Mouse (Mus musculus) cerebellum, adult 18-20 months (tissue): ENCODE results near the gene Rdh8.

Experiments used
- DNase-seq, 2 experiments: peaks; one replicate each; pipeline ENCODE4 v3.0.0; 2021

The Rdh8 gene

DNA sequence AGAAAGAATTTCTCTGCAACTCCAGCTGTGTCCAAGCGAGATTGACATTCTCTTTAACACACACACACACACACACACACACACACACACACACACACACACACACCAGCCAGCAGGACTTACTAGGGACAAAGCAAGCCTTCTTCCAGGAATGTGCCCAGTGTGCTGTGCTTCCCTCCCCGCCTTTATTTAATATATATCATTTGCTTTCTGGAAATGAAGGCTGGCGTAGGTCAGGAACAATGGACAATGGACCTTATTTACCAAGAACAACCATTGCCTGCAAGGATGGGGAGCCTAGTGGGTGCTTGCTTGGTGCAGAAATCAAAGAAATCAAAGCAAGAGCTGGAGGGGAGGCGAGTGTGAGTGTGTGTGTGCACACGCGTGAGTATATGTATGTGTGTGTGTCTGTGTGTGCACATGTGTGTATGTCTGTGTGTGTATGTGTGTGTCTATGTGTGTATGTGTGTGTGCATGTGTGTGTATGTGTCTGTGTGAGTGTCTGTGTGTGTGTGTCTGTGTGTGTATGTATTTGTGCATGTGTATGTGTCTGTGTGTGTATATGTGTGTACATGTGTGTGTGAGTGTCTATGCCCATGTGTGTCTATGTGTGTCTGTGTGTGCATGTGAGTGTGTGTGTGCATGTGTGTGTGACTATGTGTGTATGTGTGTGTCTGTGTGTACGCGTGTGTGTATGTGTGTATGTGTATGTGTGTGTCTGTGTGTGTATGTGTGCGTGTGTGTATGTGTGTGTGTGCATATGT is 19.1 kb downstream of the Rdh8 start:
- no peak for DNase-seq

DNA sequence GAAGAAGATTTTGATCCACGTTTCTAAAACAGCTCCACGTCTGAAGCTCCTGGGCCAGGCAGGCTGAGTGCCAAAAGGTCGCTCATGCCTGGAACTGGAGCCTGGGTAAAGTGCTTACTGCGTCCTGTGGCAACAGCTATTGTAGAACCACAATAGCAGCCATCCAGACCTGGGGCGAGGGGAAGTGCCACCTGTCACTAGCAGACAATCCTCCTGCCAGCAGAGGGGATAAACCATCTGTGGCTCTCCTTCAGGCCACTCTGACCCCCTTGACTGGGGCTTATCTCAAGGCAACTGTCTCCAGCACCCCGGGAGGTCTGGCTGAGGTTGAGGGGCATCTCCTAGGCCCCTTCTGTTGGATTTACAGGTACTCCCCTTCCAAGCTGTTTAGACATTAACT is 20.6 kb downstream of the Rdh8 start:
- DNase-seq, result no peak

DNA sequence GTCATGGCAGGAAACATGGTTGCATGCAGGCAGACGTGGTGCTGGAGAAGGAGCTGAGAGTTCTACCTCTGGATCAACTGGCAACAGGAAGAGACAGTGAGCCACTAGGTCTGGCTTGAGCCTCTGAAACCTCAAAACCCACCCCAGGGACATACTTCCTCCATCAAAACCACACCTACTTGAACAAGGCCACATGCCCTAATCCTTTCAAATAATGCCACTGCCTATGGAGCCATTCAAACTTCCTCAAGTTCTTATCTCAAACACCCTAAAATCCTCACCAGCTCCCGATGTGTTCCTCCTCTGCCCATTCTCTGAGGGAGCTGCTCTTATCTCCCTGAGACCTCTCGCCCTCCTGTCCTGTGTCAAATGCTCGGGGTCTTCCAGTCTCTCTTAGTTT is 23.9 kb downstream of the Rdh8 start:
- DNase-seq, result no peak

DNA sequence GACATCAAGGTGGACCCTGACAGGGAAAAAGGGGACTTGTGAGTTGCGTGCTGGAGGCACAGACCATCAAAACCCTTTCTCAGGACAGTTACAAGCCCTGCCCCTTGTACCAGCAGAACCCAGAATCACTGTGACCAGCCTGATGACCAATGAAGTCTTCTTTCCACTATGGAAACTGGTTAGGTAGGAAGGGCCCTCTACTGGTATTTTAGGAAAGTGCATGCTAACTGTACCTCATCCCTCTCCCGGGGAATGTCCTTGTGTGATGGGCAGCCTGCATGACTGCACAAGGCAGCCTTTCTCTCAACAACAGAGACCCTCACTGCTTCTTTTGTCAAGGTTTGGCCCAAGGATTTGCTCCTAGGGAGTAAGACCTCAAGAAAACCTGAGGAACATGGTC is 24.4 kb downstream of the Rdh8 start:
- peak; percentile 10 to 17 for DNase-seq

DNA sequence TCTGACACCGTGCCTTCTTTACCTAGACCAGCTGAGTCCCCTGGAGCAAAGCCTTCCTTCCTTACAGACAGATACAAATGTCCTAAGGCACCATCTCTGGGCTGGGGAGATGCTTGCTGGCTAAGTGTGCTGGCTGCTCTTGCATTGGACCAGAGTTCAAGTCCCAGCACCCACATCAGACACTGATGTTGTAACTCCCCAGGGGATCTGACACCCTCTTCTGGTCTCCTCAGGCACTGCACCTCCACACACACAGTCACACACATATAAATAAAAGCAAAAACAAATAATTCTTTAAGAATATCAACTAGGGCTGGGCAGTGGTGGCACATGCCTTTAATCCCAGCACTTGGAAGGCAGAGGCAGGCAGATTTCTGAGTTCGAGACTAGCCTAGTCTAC is 31.9 kb downstream of the Rdh8 start:
- no peak for DNase-seq

DNA sequence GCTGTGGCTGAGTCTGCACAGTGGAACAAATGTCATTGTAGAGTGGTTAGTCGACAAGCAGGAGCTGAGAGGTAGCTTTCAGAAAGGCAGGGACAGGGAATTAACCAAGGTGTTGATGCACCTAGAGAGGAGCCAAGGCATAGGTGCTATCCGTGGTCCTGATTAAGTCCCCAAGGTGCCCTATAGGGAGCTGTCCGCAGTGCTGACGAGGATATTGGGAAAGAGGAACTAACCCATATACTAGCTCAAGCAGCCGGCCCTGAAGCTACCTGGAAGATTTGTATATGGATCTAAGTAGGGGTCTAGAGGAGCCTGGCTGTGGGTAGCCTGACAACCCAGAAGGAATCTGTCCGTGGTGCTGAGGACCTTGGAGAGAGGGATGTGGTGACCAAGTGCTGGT is 38.8 kb downstream of the Rdh8 start:
- DNase-seq, result no peak

DNA sequence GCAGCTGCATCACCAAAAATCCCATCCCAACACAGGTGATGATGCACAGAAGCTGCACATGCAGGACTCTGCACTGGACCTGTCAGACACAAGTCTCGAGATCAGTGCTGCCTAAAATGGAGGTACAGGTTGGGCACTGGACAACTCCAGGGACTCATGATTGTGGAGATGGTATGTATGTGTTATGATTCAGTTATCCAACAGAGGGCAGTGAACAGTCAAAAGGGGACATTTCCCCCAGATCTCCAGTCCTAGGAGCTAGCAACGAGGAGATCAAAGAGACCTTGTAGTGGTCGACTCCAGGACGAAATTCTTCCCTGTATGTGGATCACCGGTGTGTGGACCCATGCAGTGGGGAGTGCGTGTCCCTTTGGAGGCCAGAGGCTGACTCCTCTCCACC is 41.6 kb downstream of the Rdh8 start:
- DNase-seq, result no peak

DNA sequence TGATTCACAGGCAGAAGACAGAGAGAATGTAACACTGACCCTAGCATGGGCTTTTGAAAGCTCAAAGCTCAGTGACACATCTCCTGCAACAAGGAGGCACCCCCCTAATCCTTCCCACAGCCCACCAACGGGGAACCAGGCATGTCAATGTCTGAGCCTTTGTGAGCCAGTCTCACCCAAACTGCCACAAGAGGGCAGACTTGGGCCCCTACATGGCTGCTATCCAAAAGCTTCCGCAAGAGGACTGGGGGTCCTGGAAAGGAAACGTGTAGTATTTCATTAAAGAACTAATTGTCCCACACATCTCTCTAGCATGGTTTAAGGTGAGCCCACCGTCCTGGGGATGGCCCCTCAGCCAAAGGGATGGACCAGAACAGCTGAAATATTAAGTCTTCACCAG is 43.5 kb downstream of the Rdh8 start:
- DNase-seq, result peak in 1 of 2 experiments; percentile 13

DNA sequence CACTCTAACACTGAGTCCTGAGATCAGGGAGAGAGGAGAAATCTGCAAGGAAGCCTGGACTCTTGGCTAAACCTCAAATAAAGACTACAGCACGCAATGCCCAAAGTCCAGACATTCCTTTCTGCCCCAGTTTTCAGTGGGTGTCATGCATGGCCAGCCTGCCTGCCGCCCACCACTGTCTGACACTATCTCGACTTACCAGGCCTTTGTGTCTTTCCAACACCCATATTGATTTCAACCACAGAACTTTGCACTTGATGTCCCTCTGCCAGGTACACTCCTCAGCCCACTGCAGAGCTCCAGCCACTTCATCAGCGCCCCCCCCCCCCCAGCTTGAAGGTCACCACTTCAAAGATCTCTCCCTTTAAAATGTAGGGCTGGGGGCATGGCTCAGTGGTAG is 43.9 kb downstream of the Rdh8 start:
- DNase-seq, result no peak

DNA sequence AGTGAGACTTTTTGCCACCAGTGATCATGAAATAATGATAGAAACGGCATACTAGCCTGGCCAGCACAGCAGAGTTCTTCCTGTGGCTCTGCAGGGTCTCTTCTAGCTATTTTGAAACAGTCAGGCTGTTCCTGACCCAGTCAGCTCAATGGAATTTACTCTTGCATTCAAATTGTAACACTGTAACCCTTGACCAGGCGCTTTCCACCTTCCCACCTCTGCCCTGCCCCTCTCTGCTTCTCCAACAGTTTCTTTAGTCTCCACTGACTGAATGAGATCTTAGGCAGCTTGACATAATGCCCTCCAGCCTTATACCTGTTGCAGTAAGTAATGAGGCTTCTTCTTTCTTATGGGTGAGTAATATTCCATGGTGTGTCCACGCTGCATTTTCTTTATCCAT is 48.6 kb downstream of the Rdh8 start:
- no peak for DNase-seq

DNA sequence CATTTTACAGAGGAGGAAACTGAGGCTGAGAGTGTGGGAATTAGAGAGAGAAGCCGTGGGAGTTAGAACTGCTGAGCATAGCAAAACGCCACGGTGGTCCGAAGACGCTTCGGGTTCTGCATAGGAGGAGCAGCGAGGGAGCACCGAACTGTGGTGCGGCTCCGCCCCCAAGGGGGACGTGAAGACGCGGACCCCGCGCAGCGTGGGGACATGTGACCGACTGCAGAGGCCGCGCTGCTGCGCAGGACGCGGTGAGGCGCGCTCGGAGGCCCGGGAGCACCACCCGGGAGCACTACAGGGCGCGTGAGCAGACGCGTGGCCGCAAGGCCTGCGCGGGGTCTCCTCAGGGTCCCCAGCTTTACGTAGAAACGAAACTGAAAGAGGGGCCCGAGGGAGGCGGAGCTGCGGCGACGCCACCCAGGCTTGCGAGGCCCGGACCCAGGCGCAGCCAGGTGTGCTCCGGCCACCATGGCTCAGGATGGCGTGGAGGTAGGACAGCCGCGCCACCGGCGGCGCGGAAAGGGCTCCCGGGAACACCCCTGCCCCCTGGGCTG is 50.2 kb downstream of the Rdh8 start, which contains the start of gene A230050P20Rik:
TSS of gene A230050P20Rik (plus strand) at position 195 of the 554 bp plus-strand sequence.
- peak; percentile 71 to 80 for DNase-seq

DNA sequence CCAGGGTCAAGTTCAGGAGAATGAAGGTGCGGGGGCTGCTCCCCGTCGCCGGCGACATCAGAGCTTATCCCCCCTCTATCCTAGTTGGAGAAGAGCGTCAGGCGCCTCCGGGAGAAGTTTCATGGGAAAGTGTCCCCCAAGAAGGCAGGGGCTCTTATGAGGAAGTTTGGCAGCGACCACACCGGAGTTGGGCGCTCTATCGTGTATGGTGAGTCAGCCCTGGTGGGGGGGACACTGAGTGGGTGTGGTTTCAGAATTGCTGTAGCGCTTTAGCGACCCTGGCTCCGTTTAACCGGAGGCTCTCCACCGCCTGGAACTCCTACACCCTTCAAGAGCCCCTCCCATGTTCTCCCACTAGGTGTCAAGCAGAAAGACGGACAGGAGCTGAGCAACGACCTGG is 50.9 kb downstream of the Rdh8 start:
- DNase-seq, result peak; percentile 15 to 22

DNA sequence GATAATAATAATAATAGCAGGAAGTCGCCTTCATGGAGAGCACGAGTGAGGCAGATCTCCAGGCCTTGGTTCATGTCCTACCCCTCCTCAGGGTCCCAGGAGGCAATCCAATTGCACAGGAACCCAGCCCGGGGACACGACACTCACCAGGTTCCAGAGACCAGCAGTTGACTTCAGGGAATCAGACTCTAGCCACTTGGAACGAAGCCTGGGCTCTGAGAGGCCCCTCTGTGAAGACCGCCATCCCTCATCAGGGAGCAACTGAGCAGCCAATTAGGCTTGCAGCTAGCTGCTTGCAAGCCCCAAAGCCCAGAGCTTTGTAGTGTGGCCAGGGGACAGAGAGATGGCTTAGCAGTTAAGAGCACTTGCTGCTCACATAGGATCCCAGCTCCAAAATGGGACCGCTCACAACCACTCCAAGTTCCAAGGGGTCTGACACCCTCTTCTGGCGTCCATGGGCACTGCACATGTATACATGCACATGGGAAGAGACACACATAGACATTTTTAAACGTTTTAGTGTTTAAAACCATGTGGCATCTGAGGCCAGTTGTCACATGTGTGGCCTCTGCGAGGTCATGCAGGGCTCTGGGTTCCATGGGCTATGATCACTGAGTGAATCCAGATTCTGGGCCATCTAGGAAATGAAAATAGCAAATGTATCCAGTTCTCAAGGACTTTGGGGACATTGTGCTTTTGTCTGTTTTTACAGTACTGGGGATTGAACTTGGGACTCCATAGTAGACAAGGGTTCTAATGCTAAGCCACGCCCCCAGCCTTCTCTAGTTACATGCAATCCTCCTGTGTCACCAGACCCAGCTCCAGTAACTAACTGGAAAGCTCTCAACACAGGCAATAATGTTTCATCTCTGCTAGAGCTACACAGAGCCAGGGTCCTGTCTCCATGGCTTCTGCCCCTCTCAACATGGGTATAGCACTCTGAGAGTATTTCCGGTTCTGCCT is 52.2 kb downstream of the Rdh8 start:
- DNase-seq, result peak in 1 of 2 experiments; percentile 22

DNA sequence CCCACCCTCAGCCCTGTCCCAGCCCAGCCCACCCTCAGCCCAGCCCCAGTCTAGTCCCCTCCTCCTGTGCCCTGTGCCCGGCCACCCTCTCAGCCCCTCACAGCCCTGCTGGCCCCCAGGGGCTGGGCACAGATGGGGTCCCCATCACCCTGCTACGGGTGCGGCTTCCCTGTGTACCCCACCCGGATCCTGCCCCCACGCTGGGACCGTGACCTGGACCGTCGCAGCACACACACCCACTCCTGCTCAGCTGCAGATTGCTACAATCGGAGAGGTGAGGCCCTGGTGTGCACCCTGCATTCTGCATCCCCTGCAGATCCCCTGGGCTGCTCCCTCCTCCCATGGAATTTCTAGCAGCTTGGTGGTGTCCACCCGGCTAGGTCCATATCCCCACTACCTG is 54.7 kb downstream of the Rdh8 start:
- DNase-seq, result no peak

DNA sequence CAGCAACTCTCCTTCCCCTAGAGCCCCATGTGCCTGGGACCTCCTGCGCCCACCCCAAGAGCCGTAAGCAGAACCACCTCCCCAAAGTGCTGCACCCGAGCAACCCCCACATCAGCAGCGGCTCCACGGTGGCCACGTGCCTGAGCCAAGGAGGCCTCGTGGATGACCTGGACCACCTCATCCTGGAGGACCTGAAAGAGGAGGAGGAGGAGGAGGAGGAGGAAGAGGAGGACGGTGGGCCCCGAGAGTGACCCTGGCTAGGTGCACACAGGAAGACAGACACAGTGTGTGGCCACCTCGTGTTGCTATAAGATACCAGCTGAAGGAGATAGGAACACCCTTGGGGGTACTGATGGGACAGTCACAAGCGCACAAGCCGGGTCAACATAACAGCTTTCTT is 55.2 kb downstream of the Rdh8 start:
- no peak for DNase-seq

DNA sequence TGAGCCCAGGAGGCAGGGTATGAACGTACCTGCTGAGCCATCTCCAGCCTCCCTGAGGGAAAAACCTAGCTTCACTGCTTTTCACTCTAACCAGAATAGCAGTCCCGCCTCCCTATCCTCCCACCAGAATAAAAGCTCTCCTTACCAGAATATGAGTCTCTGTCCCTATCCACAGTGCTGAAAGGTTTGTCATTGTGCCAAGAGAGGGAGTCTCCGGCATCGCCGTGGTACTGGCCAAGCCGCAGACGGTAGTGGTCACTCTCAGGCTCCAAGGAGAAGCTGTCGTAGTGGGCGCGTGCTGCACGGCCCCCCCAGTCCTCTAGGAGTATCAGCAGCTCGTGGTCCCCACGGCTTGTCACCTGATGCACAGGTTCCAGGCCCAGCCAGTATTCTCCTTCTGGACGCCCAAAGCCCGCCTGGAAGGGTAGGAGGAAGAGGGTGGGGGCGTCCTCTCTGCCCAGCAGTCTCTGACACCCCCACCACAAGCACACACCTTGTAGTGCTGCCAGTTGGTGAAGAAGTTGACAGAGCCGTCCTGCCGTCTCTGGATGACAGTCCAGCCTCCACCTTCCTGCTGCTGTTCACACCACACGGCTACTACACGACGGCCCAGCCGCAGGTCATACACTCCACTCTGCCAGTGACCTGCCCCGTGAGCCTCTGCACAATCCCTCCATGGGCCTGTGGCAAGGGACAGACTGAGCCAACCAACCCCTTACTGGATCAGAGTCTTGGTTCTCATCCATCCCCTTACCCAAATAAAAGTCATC is 56.9 kb downstream of the Rdh8 start:
- peak in 1 of 2 experiments; percentile 18 for DNase-seq
